Mouse (Mus musculus) frontal cortex, adult (tissue): ENCODE measurements around the gene Dnajc6.

Source experiments
- ATAC-seq: cut with Nextera tagmentation; 2 replicates; pipeline ENCODE4 v1.9.2; 2017; ENCODE audit warnings: mild to moderate bottlenecking, moderate library complexity, mixed read lengths; ENCODE audit not compliant: low TSS enrichment

The Dnajc6 gene

GRCm38 (mm10) chr4:101689241-101689640 lies 192.8 kb downstream of the Dnajc6 start:
- no peak for ATAC-seq

GRCm38 (mm10) chr4:101689645-101690044 lies 193.2 kb downstream of the Dnajc6 start:
- ATAC-seq = no peak
